Mouse (Mus musculus) myocyte (in vitro differentiated cells): ENCODE results near the gene Kif2c. TPM values are rescaled to one million over a fixed set of nuclear protein-coding genes. Genes with fewer than 3 reads are reported as not detected.

ENCODE experiments used
- H3K27me3 ChIP-seq: one replicate; pipeline ENCODE4 v1.6.1; 2011; ENCODE audit not compliant: control insufficient read depth, insufficient read depth, insufficient read length
- H3K36me3 ChIP-seq: one replicate; pipeline ENCODE4 v1.6.1; 2011; ENCODE audit not compliant: control insufficient read depth, insufficient read depth
- H3K4me2 ChIP-seq: one replicate; pipeline ENCODE4 v1.6.1; 2011; ENCODE audit warnings: low read depth, control low read depth
- H3K4me3 ChIP-seq: one replicate; pipeline ENCODE4 v1.5.1; 2011; ENCODE audit warnings: mild to moderate bottlenecking, control low read depth, moderate library complexity
- H3K79me2 ChIP-seq: one replicate; pipeline ENCODE4 v1.6.1; 2011; ENCODE audit not compliant: control insufficient read depth, insufficient read depth
- H3ac ChIP-seq: one replicate; pipeline ENCODE4 v1.6.1; 2011; ENCODE audit not compliant: control insufficient read depth, insufficient read length
- CEBPB ChIP-seq: IDR thresholded peaks from 2 replicates; pipeline ENCODE4 v1.6.1; 2011; ENCODE audit warnings: mild to moderate bottlenecking, moderate library complexity; ENCODE audit not compliant: poor library complexity, insufficient read depth, severe bottlenecking
- E2F4 ChIP-seq: IDR thresholded peaks from one replicate; pipeline ENCODE4 v1.6.1; 2011; ENCODE audit warnings: mild to moderate bottlenecking, control low read depth, moderate library complexity; ENCODE audit not compliant: insufficient read depth
- MAX ChIP-seq: IDR thresholded peaks from one replicate; pipeline ENCODE4 v1.6.1; 2011; ENCODE audit warnings: low read depth, mild to moderate bottlenecking, control low read depth
- MYOD1 ChIP-seq, 3 experiments: IDR thresholded peaks; one replicate each; pipeline ENCODE4 v1.6.1; 2011; ENCODE audit warnings: control low read depth in 2 of 3, low read depth in 2 of 3, mild to moderate bottlenecking in 2 of 3, moderate library complexity in 1 of 3; ENCODE audit not compliant: insufficient read length in 2 of 3, control insufficient read depth in 1 of 3
- MYOG ChIP-seq, 3 experiments: IDR thresholded peaks; one replicate each; pipeline ENCODE4 v1.6.1; 2011; ENCODE audit warnings: control low read depth in 2 of 3, low read depth in 2 of 3, mild to moderate bottlenecking in 2 of 3; ENCODE audit not compliant: insufficient read length in 2 of 3, control insufficient read depth in 1 of 3, insufficient read depth in 1 of 3
- POLR2A ChIP-seq: IDR thresholded peaks from one replicate; pipeline ENCODE4 v1.6.1; 2011; ENCODE audit warnings: low read depth, mild to moderate bottlenecking, control low read depth, moderate library complexity; ENCODE audit not compliant: insufficient read length
- POLR2AphosphoS2 ChIP-seq: IDR thresholded peaks from one replicate; pipeline ENCODE4 v1.6.1; 2011; ENCODE audit warnings: low read depth, control low read depth; ENCODE audit not compliant: insufficient read length
- REST ChIP-seq: IDR thresholded peaks from one replicate; pipeline ENCODE4 v1.6.1; 2011; ENCODE audit warnings: mild to moderate bottlenecking, control low read depth, moderate library complexity; ENCODE audit not compliant: insufficient read depth, insufficient read length
- SRF ChIP-seq: IDR thresholded peaks from one replicate; pipeline ENCODE4 v1.6.1; 2011; ENCODE audit warnings: low read depth; ENCODE audit not compliant: control insufficient read depth, insufficient read length
- TCF12 ChIP-seq: IDR thresholded peaks from one replicate; pipeline ENCODE4 v1.6.1; 2011; ENCODE audit warnings: mild to moderate bottlenecking, control low read depth; ENCODE audit not compliant: poor library complexity, insufficient read depth, severe bottlenecking
- TCF3 ChIP-seq: IDR thresholded peaks from one replicate; pipeline ENCODE4 v1.6.1; 2011; ENCODE audit warnings: low read depth, control low read depth; ENCODE audit not compliant: insufficient read length
- USF1 ChIP-seq: IDR thresholded peaks from one replicate; pipeline ENCODE4 v1.6.1; 2011; ENCODE audit warnings: low read depth, mild to moderate bottlenecking, control low read depth, moderate library complexity
- polyA plus RNA-seq: library from polyadenylated mRNA; unstranded; fragments of >200 nt; fragmentation: generic; extraction: Trizol; gene quantifications from one replicate; pipeline ENCODE4 v1.2.1, GENCODE M21; 2012; ENCODE audit warnings: missing spikeins

Gene Kif2c
- polyA plus RNA-seq, 1 experiment, result 18.5 TPM

DNA sequence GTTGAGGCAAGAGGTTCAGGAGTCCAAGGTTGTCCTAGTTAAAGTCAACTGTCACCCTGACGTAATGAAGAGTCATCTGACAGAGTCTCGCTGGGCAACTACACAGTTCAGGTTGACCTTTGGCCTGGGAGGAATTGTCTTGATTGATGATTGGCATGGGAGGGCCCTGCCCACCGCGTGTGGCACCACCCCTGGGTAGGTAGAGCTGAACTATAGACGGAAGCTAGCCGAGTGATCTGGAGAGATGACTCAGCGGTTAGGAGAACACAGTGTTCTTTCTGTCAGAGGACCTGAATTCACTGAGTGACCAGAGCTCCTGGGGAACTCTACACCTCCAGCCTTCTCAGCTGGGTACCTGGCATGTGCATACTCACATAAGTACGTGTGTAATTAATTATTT is 46.4 kb downstream of the Kif2c start:
- H3K4me2 ChIP-seq, result peak overlapping the region; percentile 1
- no peak for TF ChIP-seq REST
- TF ChIP-seq MAX, result no peak
- no peak for TF ChIP-seq MYOG (IDR thresholded peaks at IDR 0.05; ENCODE audit: control insufficient read depth in 1 of 3, insufficient read depth in 1 of 3, insufficient read length in 2 of 3, low read depth in 2 of 3)
- no peak for TF ChIP-seq MYOD1 (IDR thresholded peaks at IDR 0.05; ENCODE audit: control insufficient read depth in 1 of 3, insufficient read length in 2 of 3, low read depth in 2 of 3)
- no peak for TF ChIP-seq POLR2AphosphoS2
- TF ChIP-seq POLR2A, result no peak
- TF ChIP-seq SRF, result no peak
- TF ChIP-seq CEBPB, result no peak
- no peak for TF ChIP-seq USF1
- TF ChIP-seq TCF3, result no peak
- no peak for TF ChIP-seq TCF12
- no peak for TF ChIP-seq E2F4
- H3K36me3 ChIP-seq, result no peaks in the 10 kb centered on the region
- no peak overlapping the region for H3ac ChIP-seq
- H3K79me2 ChIP-seq, result peaks cover 12% of the 10 kb centered on the region
- H3K4me3 ChIP-seq, result no peak overlapping the region
- no peaks in the 10 kb centered on the region for H3K27me3 ChIP-seq

DNA sequence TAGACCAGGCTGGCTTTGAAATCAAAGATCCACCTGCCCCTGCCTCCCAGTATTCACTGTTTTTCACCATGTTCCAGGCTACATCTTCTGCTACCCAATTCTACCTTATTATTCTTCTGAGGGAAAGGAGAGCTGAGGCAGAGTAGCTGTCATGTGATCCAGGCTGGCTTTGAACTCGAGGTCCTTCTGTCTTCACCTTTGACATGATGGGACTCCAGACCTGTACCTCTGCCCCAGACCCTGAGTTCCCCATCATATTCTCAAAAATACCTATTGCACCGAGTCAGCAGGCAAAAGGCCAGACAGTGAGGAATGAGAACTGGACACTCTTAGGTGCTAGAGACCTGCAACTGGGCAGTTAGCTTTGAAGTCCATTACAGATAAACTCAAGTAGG is 47.8 kb downstream of the Kif2c start:
- TF ChIP-seq MYOD1 (IDR thresholded peaks at IDR 0.05; ENCODE audit: control insufficient read depth in 1 of 3, insufficient read length in 2 of 3, low read depth in 2 of 3) (no peak), TCF12 (no peak), CEBPB (no peak), MAX (no peak), POLR2AphosphoS2 (no peak), POLR2A (no peak)
- Histone ChIP-seq H3K27me3 (no peaks in the 10 kb centered on the region), H3K79me2 (peaks cover 12% of the 10 kb centered on the region), H3K4me3 (no peak overlapping the region), H3ac (no peak overlapping the region), H3K4me2 (no peak overlapping the region), H3K36me3 (peaks cover 5% of the 10 kb centered on the region)

GRCm38 (mm10) chr4:117133817-117134600 is 48.4 kb downstream of the Kif2c start, which contains the start of gene Plk3:
Gene Plk3, minus strand, starts transcription at chr4:117133963.
- Histone ChIP-seq H3K4me3 (peak within 1 kb of the TSS; percentile 62), H3K4me2 (peak within 1 kb of the TSS; percentile 73), H3K36me3 (peaks cover 5% of the 10 kb centered on the region), H3K27me3 (no peaks in the 10 kb centered on the region), H3ac (peak within 1 kb of the TSS; percentile 60), H3K79me2 (peaks cover 12% of the 10 kb centered on the region)
- TF ChIP-seq MYOD1 (IDR thresholded peaks at IDR 0.05; ENCODE audit: control insufficient read depth in 1 of 3, insufficient read length in 2 of 3, low read depth in 2 of 3) (peak in 1 of 3 experiments; percentile 16), POLR2A (peak; percentile 96), CEBPB (peak; percentile 73), E2F4 (no peak), POLR2AphosphoS2 (peak; percentile 94)

GRCm38 (mm10) chr4:117133366-117133796 is 49.1 kb downstream of the Kif2c start:
- H3K36me3 ChIP-seq, result peaks cover 8% of the 10 kb centered on the region
- H3K4me3 ChIP-seq, result peak overlapping the region; percentile 62
- H3K4me2 ChIP-seq, result peak overlapping the region; percentile 73
- H3K79me2 ChIP-seq, result peaks cover 12% of the 10 kb centered on the region
- H3K27me3 ChIP-seq, result no peaks in the 10 kb centered on the region
- no peak for TF ChIP-seq USF1
- TF ChIP-seq TCF12, result no peak
- no peak for TF ChIP-seq TCF3
- TF ChIP-seq SRF, result no peak
- no peak for TF ChIP-seq MYOG (IDR thresholded peaks at IDR 0.05; ENCODE audit: control insufficient read depth in 1 of 3, insufficient read depth in 1 of 3, insufficient read length in 2 of 3, low read depth in 2 of 3)
- no peak for TF ChIP-seq POLR2A
- TF ChIP-seq MAX, result no peak
- no peak for TF ChIP-seq CEBPB
- no peak for TF ChIP-seq REST
- TF ChIP-seq MYOD1 (IDR thresholded peaks at IDR 0.05; ENCODE audit: control insufficient read depth in 1 of 3, insufficient read length in 2 of 3, low read depth in 2 of 3), result no peak
- no peak for TF ChIP-seq POLR2AphosphoS2
- TF ChIP-seq E2F4, result no peak
- H3ac ChIP-seq, result peak overlapping the region; percentile 60

- Histone ChIP-seq H3K36me3 (peaks cover 9% of the 10 kb centered on the region), H3K4me2 (peak overlapping the region; percentile 73), H3K27me3 (no peaks in the 10 kb centered on the region), H3K4me3 (peak overlapping the region; percentile 62), H3K79me2 (peaks cover 12% of the 10 kb centered on the region), H3ac (peak overlapping the region; percentile 60)
- no peak for TF ChIP-seq POLR2AphosphoS2
- no peak for TF ChIP-seq USF1
- TF ChIP-seq MYOD1 (IDR thresholded peaks at IDR 0.05; ENCODE audit: control insufficient read depth in 1 of 3, insufficient read length in 2 of 3, low read depth in 2 of 3), result no peak
- TF ChIP-seq MYOG (IDR thresholded peaks at IDR 0.05; ENCODE audit: control insufficient read depth in 1 of 3, insufficient read depth in 1 of 3, insufficient read length in 2 of 3, low read depth in 2 of 3), result no peak
- TF ChIP-seq TCF3, result no peak
- no peak for TF ChIP-seq TCF12
- TF ChIP-seq SRF, result no peak
- TF ChIP-seq E2F4, result no peak
- no peak for TF ChIP-seq POLR2A
- TF ChIP-seq MAX, result no peak
These were observed 49.7 kb downstream of the Kif2c start for GRCm38 (mm10) chr4:117132794-117133143.
